Mouse (Mus musculus) urinary bladder, adult 18-20 months (tissue): ENCODE data around the gene Flvcr2.

Source experiments
- DNase-seq, 2 experiments: peaks; one replicate each; pipeline ENCODE4 v3.0.0; 2022; ENCODE audit warnings: low spot score in 2 of 2, mixed read lengths in 2 of 2

Gene Flvcr2

DNA sequence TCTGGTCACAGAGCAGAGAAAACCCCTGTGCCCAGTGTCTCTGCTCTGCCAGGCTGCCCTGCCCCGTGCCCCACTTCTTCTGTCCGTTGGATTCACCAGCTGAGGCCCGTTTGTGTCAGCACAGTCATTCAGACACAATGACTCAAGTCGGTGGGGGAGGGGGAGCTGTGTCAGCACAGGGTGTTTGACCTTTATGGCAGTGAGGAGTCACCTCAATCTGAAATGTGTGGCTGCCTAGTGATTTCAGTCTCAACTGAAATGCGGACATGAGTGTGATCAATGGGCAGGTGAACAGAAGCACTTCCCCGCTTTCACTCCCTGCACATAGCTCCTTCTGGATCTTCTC lies 16.4 kb upstream of the Flvcr2 start:
- no peak for DNase-seq

DNA sequence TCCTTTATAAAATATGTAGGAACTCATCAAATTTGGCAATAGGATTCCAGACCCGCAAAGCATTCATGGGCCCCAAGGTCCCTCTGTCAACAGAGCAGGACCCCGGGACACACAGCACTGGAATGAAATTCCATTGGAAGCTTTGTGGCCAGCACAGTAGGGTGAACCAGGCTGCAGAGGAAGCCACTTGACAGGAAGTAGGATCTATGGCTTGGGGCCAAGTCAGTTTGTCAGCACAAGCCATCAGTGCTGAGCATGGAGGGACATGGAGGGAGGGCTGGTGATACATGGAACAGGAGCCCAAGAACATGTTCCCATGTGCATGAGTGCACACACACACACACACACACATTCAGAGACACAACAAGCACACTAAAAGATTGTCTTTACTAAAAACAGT lies 10.1 kb upstream of the Flvcr2 start:
- no peak for DNase-seq

DNA sequence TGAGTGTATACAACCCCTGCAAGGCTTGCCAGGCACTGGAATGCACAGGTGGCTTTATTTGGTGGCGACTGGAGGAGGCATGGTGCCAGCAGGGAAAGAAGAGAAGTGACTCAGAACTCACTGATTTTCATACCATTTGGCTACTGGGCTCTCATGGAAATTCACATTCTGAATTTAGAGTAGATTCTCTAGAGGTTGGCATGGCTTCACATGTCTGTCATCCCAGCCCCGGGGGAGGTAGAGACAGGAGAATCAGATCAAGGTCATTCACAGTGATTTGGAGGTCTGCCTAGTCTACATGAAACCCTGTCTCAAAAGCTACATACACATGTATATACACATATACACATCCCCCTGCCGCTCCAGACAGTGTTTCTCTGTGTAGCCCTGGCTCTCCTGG lies 9.4 kb upstream of the Flvcr2 start:
- no peak for DNase-seq

DNA sequence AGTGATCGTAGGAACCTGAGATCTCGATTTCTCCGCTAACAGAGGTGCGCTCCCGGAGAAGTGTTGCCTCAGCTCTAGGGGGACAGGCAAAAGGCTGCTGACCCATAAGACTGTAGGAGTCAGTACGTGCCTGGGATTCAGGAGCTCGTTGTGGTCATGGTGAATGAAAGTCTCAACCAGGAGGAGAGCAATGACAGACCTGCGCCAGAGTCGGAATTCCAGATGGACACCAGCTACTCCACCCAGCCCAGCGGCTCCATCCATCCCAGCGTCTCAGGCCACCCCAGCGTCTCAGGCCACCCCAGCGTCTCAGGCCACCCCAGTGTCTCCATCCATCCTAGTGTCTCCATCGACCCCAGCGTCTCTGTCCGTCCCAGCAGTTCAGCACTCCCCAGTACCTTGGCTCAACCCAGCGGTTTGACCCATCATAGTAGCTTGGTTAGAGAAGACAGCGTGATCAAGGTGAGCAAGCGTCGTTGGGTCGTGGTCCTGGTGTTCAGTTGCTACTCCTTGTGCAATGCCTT lies 419 bp downstream of the Flvcr2 start:
- peak in 1 of 2 experiments; percentile 42 for DNase-seq

DNA sequence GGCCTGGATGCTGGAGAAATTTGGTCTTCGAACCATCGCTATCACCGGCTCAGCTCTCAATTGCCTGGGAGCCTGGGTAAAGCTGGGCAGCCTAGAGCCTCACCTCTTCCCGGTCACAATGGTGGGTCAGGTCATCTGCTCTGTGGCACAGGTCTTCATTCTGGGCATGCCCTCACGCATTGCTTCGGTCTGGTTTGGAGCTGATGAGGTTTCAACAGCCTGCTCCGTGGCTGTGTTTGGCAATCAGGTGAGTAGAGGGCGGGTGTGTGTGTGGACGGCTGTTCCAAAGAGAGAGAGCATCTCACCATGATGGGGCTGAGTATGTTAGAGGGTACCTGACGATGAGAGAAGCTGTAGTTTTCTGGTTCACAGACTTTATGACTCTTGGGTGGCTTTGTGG lies 1.0 kb downstream of the Flvcr2 start:
- no peak for DNase-seq

DNA sequence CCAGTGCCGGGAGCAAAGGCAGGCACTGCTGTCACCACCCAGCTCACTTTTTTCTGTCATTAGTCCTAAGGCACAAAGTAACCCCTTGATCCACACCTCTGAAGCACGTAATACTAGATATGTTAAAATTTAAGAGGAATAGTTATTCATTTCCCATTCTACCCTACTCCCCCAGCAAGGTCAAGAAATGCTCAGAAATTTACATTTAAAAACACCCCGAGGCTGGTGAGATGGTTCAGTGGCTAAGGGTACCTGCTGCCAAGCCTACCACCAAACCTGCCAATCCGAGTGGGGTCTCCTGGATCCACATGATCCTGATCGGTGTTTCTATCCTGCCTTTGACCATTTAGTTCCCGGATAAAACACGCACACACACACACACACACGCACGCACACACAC lies 3.5 kb downstream of the Flvcr2 start:
- DNase-seq, result no peak

DNA sequence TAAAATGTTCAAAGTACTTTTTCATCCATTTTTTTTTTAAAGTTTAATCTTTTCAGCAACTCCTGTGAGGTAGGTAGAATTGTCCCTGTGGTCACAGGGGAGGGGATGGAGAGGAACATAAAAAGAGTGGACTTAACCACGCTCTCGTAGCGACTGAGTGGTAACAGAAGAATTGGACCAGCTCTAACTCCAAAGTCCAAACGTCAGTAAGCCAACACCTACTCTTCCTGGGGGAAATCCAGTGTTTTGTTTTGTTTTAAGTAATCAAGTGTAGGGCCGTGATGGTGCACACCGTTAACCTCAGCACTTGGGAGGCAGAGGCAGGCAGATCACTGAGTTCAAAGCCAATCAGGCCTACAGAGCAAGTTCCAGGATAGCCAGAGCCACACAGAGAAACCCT lies 5.8 kb downstream of the Flvcr2 start:
- DNase-seq, result no peak

DNA sequence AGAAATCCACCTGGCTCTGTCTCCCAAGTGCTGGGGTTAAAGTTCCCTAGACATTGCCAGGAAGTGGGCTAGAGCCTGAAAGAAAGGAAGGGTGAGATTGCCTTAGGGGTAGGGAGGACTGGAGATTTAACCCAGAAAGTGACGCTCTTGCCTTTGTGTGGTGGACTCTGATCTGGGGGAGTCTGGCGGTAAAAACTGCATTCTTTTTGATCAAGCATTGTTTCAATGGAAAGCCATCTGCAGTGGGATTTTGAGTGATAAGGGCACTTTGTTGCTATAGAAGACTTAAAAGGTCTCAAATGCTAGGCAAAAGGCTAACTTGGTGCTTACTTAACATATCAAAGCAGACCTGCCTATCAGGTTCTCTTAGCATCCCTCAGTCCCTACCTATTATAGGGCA lies 6.9 kb downstream of the Flvcr2 start:
- DNase-seq, result no peak

DNA sequence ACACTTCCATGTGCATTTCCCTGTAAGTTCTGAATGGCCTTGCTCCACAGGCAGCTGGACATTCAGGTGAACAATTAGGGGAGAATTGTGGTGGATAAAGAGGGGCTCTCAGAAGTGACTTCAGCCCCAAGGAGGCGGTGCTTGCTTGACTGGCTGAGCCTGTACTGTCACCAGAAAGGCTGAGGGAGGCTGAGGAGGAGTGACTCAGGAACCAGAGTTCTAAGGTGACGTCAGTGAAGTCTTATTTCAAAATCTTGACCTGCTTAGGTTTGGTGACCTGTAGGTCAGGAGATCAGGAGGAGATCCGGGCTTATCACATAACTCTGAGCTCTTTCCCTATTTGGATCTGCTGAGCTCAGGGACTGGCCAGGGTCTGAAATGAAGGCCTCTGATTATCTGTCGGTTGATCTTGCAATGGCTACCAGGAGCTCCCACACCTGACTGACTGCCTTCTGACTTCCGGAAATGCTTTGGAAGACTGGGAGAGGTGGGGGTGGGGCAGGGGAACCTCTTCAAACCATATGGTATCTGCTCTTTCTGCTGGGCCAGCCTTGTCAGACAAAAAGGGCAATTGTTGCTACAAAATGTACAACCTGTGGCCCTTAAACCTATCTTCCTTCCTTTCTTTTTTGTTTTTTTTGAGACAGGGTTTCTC lies 8.4 kb downstream of the Flvcr2 start:
- peak in 1 of 2 experiments; percentile 16 for DNase-seq

DNA sequence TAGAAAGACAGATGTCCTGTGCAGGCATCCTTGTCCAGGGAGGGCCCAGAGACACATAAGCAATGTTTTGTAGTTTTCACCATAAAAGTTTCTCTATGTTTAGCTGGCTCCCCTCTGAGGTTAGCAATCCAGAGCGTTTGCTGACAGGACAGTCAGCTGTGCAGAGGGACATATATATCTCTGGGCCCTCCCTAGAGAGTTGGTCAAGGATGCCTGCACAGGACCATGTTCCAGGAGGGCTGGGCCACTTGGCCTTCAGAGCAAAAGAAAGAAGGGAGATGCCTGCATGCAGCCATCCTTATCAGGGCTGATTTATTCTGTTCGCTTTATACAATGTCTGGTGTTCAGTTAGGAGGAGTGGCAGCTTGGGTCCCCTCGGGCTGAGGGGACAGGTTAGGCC lies 10.1 kb downstream of the Flvcr2 start:
- DNase-seq, result no peak

DNA sequence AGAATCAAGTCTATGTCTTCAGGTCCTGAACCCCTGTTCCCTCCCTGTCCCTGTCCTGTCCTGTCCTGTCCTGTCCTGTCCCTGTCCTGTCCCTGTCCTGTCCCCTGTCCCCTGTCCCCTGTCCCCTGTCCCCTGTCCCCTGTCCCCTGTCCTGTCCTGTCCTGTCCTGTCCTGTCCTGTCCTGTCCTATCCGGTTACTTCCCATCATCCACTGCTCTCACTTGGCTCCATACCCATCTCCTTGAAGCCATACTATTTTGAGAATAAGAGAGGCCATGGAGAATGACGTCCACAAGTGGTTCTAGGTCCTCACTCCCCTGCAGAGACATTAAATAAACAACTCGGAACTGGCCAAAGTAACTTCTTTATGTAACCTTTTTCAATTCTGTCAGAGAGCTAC lies 10.7 kb downstream of the Flvcr2 start:
- no peak for DNase-seq

DNA sequence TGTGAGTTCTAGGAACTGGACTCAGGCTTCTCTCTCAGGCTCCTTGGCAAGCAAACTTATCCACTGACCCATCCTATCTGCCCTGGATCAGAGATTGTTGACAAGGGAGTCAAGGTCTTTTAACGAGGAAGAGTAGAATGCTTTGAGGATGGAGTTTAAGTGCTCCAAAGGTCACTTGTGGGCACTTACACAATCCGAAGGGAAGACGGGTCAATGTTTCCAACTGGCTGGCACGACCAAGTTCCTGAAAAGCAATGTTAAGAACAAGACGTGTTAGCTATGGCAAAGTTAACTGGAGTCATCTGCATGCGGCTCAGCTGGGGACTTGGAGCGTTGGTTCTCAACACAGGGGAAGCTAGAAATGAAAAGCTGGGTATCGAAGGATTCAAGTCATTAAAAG lies 12.4 kb downstream of the Flvcr2 start:
- no peak for DNase-seq

DNA sequence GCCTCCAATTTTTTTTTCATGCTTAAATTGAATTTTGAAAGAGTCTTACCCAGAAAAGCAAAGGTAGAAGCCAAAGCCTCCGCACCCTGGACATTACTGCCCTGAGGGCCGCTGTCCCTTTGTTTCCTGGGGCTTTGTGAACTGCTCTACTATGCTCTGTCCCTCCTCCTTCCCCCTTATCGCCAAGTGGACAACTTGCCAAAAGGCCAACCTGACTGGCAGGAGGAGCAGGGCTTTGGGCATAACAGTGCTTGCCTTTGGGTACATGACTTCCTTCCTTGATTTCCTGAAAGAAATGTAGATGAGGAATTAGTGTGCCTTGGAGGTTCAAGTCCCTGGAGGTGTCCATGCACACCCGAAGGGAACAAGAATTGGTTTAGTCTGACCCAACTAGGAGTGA lies 15.1 kb downstream of the Flvcr2 start:
- no peak for DNase-seq

DNA sequence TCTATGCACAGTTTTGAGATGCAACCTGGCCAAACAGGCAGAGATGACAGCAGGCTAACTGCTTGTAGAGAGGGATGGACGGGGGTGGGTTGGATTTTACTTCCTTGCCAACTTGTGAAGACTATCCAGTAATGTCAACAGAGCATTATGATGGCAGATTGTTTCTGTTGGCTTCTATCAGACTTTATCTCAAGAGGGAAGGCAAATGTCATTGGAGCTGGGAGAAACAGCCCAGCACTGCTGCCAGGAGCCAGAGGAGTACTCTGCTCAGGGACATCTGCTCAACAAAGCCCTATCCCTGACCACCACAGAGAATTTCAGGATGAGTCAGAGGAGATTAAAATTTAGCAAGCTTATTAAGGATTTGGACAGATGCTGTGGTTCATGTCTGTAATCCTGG lies 18.3 kb downstream of the Flvcr2 start:
- no peak for DNase-seq

DNA sequence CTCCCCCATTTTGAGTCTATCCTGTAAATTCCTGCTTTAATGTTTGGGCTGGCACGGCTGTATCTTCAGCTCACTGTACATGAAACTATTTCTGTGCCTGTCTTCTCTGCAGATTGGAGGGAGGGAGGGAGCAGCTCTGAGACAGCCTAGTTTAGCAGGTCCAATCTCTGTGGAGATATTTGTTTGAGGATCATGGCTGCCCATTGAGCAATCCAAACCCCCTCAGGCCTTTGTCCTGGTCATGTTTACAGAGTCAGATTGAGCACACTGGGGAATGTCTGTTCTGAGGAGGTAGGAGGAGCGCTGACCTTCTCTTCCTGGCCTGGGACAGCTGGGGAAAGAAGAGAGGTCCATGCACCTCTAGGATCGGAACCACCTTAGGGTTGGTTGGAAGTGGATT lies 19.9 kb downstream of the Flvcr2 start:
- DNase-seq, result no peak

DNA sequence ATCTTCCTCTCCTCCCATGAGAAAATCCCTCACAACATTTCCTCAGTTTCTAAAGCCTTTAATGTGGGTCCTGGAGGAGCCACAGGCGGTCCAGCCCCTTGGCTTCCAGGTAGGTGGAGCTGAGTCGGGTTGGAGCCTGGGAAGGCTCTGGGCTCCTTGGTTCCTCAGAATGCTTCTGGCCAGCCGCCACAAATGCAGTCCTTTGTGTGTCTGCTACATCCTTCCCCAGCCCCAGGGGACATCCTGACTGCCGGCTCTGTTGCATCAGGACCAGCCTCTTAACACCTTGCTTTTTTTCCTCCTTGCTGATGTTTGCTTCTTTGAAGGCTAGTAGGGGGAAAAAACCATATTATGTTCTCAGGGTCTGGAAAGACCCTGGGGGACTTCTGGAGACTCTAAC lies 21.4 kb downstream of the Flvcr2 start:
- DNase-seq, result no peak

DNA sequence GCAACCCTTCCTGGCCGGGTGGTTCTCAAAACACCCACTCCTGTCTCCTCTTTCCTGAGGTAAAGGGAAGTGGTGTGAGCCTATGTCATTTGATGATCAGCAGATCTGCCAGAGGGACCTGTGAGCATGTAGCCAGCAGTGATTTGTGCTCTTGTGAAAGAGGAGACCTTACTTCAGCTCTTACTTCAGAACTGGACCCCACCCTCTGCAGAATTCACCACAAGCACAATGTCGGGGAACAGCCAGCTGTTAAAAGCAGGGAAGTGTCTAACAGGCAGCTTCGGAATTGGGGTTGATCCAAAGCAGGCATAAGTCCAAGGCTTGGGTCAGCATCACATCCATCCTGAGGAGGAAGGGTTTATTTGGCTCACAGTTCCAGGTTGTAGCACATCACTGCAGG lies 25.0 kb downstream of the Flvcr2 start:
- no peak for DNase-seq

DNA sequence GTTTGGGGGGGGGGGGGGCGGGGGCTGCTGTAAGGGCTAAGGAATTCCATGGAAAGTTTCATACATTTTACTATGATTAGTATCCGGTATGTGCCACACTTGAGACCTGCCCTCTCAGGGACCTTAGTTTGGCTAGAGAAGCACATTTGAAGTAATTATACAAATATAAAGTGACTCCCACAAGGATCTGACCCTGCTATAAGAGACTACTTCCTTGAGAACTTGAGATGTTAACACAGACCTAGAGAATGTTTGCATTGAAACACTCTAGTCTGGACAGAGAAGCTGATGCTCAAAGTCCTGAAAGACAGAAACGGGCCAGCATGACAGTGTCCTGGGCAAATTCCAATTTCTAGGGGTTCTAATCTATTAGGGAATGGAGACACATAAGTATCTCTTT lies 32.6 kb downstream of the Flvcr2 start:
- no peak for DNase-seq

DNA sequence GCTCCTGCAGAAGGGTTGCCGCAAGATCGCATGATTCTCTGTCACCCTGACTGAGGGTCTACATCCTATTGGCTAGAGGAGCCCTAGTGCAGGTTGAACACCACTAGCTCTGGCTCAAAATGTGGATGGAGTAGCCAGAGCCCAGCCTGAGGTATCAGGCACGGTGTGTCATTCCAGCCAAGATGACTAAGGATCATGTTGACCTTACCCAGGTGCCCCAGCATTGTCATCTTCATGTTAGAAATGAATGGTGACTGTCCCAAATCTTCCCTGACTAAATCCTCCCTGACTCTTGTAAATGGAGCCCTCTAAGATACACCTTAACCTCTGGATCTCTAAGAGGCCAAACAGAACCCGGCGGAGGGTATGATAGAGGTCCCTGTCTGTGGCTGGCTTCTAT lies 33.4 kb downstream of the Flvcr2 start:
- no peak for DNase-seq

DNA sequence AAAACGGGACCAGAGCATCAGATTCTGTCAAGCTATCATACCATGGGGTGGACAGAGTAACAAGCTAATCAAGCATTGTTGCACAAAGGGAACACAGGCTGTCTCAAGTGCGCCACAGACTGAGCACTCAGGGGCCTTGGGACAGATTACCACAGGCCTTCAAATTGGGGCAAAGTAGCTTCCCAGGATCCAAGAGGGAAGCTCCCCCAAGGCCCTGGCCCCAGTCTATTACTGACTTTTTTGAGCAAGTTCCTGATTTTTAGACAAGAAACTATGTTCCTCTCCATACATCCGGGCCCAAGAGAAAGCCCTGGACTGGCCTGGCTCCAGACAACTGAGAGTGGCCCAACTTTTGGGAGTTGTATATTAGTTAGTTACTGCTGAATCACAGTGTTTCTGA lies 35.3 kb downstream of the Flvcr2 start:
- no peak for DNase-seq

DNA sequence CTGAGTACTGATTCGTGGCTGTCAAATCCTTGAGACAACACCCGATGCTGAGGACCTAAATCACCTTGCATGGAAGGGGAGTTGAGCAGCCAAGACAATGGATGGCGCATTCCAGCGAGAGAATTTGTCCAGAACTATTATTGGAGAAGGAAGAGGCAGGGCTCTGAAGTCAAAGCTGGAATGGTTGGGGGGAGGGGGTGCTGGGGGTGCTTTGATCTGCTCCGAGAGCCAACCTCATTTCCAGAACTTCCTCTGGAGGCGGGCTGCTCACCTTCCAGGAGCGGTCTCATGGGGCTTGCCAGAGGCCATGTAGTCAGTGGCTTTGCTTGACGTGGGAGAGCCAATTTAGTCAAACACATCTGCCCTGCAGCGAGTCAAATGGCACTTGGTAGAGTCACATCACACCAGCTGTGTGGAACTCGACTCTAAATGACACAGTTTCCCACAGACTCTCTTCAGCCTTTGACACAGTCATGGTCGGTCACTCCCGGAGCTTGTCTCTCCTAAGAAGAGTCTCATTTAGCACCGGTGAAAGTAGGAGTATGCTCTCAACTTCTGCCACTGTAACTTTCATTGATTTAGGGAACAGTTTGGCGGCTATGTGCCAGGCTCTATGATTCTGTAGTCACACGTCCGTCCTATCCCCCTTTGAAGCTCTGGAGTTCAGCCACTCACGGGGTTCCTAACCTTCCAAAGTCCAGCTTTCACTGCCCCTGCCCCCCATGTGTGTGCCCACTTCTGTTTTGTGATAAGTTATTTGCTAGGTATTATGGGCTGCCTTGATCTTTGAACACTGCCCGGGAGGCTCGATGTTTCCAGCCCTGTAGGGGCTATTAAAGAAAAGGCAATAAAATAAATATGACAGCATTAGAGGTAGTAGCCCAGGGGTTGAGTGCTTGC lies 38.8 kb downstream of the Flvcr2 start:
- no peak for DNase-seq

DNA sequence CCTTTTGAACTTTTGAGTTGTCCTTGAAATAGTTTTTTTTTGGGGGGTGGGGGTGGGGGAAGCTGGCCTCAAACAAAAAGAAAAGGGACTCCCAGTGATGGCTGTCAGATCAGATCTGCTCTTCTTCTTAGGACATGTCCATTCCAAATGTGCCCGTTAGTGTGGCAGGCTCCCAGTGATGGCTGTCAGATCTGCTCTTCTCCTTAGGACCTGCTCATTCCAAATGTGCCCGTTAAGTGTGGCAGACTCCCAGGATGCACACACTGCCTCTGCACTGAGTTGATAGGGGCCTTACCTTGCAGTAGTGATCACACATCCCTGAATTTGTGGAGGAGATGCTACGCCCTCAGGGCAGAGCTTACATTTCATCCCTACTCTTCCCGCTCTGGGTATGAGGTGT lies 45.8 kb downstream of the Flvcr2 start:
- no peak for DNase-seq

DNA sequence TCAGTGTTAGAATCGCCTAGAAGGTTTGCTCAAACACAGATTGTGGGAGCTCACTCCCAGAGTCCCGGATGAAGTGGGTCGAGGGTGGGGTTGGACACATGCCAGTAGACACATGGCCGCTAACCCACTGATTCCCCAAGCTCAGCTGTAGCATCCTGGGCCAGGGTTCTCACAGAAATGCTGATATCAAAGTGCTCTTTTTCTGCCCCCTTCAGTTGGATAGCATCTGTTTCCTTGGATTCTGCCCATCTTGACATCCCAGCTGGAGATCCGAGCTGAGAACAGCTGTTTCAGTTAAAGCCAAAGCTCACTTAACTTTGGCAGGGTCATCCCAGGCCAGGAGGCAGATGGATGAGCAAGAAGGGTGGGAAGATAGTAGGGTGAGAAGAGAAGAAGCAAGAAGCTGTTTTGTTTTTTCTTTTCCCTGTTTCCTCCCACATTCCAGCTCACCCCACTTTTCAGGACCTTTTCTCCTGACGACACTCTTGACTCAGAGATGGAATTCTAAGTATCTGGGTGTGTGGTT lies 46.5 kb downstream of the Flvcr2 start:
- peak in 1 of 2 experiments; percentile 15 for DNase-seq
